Mouse (Mus musculus): ENCODE results near the gene Lpar2. TPM values are rescaled to one million over a fixed set of nuclear protein-coding genes. Genes with fewer than 3 reads are reported as not detected.
A peak's percentile ranks its signal among the peaks of the same experiment; 100 is the strongest.

Gene Lpar2
- total RNA-seq, 4 experiments from 2014 or later: 0.57 to 0.68 (median 0.64) TPM

DNA sequence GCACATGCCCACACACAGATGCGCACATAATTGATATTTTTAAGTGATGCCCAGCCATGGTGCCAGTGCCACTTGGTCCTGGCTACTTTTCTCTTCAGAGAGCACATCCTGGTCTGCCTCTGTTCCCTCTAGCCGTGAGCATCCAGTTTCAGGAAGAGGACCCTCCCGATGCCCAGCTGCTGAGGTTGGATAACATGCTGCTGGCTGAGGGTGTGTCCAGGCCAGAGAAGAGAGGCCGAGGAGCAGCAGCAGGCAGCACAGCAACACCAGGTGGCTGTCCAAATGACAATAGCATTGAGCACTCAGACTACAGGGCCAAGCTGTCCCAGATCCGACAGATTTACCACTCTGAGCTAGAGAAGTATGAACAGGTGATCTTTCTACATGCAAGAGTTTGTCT is 42.0 kb downstream of the Lpar2 start:
- DNase-seq (ENCODE audit: low spot score in 2 of 2): no peak

DNA sequence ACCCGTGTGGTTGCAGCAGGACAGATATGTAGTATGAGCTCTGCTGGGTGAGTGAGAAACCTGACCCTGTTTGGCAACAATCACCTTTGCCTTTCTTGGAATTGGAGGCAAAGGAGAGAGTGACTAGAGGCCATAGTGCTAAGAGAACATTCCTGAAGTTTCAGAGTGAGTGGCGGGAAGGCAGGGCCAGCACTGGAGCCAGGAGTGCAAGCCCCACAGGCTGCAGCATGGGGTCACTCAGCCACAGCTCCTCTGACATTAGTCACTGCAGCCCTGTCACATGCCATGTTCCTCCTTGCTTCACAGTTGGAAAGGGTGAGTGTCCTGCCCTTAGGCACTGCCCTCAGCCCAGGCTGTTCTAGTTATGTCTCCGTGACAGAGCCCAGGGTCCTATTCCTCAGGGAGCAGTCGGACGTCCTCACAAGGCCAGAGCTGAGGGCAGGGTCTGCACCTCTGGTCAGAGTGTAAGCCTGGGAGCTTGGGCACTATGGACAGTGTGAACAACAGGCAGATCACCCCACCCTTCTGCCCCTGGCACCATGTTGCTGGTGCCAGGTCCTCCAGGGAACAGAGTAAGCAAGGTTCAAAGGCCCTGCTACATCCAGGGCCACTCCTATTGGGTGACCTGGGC is 45.6 kb downstream of the Lpar2 start:
- no peak for DNase-seq (ENCODE audit: low spot score in 2 of 2)

DNA sequence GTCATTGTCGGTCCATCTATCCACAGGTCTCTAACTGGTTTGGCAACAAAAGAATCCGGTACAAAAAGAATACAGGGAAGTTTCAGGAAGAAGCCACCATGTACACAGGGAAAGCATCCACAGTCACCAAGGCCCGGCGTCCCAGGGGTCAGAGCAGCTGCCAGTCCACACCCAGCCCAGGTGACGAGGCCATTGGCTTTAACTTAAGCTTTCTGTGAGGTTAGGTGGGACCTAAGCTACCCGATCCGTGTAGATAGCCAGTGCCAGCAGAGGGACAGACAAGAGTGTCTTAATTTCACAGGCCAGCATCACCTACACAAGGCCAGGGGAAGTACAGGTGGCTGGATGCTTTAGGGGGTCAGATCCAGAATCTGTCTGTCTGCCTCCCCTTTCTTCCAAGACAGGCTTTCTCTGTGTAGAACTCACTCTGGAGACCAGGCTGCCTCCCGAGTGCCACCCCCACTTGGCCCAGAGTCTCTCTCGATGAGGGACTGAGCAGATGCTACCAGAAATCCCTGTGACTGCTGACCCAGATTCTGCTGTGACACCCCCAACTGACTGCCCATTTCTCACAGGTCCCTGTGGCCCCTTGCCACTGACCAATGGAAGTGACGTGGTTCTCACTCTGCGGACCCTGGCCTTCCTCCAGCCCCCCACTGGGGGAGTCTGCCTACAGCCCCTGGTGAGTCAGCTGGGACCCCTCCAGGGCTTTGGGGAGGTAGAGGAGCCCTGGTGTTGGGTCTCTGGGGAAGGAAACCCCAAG is 48.0 kb downstream of the Lpar2 start:
- no peak for DNase-seq (ENCODE audit: low spot score in 2 of 2)

DNA sequence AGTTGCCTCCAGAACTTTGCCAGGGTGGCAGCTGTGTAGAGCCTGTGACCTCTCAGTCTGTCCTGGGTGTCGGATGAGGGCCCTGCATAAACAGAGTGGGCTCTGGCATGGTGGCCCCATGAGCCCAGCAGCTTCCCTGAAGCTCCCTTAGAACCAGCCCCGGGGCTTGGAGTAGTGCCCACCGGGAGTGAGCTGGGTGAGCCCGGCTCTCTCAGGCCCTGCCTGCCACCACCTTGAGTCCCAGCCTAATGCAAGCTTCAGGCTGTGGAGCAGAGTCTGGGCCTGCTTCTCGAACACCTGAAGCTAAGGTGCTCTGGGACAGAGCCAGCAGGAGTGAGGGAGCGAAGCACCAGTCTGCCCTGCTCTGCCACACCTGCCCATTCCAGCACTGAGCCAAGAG is 48.7 kb downstream of the Lpar2 start:
- DNase-seq (ENCODE audit: low spot score in 2 of 2): no peak

DNA sequence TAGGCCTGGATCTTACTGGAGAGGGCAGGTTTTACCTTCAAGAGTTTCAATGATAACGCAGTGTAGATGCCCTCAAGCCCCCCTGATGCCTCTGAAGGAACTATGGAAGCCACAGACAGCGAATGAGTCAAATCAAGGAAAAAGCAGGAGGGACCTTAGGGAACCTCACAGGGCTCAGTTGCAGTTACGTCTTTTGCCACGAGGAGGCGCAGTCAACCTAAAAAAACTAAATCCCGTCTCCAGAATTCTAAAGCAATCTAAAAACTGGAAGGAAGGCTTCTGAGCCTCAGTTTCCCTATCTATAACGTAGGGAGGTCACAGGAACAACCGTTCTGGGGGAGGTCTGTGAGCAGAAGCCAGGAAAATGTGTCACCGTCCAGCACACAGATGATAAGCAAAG is 51.9 kb downstream of the Lpar2 start:
- DNase-seq (ENCODE audit: low spot score in 2 of 2): peak in 1 of 2 experiments; percentile 79

DNA sequence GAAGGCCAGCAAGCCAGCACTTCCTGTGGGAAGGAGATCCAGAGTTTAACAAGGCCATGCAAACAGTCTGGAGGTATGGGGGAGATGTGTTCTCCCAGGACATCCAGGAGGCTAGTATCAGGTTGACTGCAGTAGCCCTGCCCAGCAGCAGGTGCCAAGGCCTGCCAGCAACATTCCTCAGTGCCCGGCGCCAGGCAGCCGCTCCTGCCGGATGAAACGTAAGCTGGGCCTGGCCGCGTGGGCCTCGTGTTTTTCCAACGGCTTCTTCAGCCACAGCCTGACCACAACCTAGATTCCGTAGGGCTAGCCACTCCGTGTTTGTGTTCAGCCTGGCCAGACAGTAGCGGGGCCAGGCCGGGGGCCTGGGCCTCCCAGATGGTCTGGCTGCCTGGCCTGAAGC is 52.4 kb downstream of the Lpar2 start:
- no peak for DNase-seq (ENCODE audit: low spot score in 2 of 2)

DNA sequence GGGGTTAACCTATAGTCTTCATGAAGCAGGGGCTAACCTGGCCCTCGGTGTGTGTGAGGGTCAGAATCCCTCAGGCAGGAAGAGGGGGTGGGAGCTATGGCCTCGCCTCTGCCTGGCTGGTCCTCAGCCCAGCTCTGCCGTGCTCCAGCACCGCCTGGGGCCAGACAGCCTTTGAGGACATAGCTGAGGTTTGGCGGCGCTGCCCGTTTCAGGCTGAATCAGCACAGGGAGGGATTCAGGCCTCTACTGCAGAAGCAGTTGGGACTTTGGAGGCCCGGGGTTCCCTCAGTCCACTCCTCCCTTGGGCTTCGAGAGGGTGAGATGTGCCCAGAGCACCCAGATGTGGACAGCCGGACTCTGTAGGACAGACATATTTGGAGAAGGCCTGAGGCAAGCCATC is 53.9 kb downstream of the Lpar2 start:
- no peak for DNase-seq (ENCODE audit: low spot score in 2 of 2)

DNA sequence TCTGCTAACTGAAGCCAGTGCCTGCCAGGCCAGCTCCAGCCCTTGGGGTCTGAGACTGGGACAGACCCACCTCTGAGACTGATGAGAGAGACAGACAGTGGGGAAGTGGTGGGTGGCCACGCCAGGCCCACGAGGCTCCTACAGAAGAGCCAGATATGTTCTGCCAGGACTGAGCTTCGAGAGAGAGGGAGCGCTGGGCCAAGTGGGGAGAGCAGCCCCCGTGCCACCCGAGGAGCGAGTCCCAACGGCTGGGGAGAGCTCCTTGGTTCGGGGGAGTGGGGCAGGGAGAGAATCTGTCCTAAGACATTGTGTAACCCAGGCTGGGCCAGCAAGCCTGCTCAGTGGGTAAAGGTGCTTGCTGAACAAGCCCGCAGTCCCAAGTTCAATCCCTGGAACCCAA is 54.7 kb downstream of the Lpar2 start:
- DNase-seq (ENCODE audit: low spot score in 2 of 2): no peak

DNA sequence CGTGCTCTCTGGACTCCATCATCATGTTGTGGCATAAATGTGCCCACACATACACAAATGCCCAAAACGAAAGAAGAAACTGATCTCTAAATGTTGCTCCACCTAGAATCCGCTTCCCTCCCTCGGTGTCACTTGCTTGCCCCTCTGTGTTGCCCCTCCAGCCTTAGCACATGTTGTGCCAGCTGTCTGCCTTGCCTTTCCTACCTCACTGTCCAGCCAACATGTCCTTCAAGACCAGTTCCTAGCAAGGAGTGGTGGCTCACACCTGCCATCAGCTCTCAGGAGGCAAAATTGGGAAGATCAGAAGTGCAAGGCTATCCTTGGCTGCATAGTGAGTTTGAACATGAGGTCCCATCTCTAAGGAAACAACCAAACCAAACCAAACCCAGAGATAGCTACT is 55.2 kb downstream of the Lpar2 start:
- no peak for DNase-seq (ENCODE audit: low spot score in 2 of 2)

DNA sequence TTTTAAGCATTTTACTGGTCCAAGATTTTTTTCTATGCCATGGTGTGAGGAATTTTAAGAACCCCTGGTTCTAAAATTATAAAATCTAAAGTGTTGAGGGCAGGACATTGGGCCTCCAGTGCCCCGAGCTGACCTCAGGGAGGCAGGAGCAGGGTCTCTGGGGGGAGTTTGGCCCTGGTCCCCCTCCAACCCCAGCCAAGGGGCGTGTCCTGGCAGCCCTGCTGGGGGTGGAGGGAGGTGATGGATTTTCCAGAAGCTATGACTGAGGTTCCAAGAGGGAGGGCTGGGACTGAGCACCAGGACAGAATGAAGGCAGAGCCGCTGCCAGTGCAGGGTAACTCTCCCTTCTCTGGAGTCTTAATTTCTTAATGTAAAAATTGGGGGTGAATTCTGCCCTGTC is 55.8 kb downstream of the Lpar2 start:
- DNase-seq (ENCODE audit: low spot score in 2 of 2): no peak

DNA sequence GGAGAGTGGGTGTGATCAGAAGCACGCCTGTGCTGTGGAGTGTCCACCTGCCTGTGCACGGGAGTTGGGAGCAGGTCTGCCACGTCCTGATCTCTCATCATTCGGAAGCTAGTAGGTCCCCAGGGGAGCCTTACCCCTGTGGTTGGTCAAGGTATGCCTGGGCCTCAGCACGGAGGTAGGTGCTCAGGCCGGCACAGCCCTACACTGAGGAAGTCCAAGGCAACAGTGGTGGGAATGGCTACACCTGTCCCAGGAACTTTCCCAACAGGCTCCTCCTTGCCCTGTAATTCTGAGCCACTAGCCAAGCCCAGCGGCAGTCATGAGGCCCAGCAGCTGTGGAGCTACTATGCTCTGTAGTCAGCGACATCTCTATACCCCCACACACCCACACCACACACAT is 57.4 kb downstream of the Lpar2 start:
- no peak for DNase-seq (ENCODE audit: low spot score in 2 of 2)

Other genes with a start within 250 kb of the Lpar2 start
- 10 to 100 TPM; 15.1 to 21.7 (median 18.7) TPM for gene Zfp868, start 196.9 kb upstream of the Lpar2 start, total RNA-seq (2022)
- 1 to 10 TPM; 3.6 to 4.6 (median 4.3) TPM for gene Zfp964, start 167.9 kb upstream of the Lpar2 start, total RNA-seq (2022)
- gene Zfp869, start 111.7 kb upstream of the Lpar2 start, total RNA-seq (2022): 10 to 100 TPM; 22.9 to 25.9 (median 23.9) TPM
- gene Zfp963, start 72.5 kb upstream of the Lpar2 start, total RNA-seq (2022): 1 to 10 TPM; 3.3 to 4.3 (median 3.6) TPM
- gene Gm20422, start 47.5 kb upstream of the Lpar2 start, total RNA-seq (2022): 1 to 10 TPM in 3 of 4 experiments, under 1 TPM in 1; 0.46 to 5.3 (median 2.0) TPM
- 10 to 100 TPM; 32.9 to 37.1 (median 35.3) TPM for gene Atp13a1, start 31.3 kb upstream of the Lpar2 start, total RNA-seq (2022)
- 10 to 100 TPM; 27.1 to 29.1 (median 27.8) TPM for gene Zfp866, start 31.3 kb upstream of the Lpar2 start, total RNA-seq (2022)
- 10 to 100 TPM; 11.6 to 18.1 (median 15.7) TPM for gene Gmip, start 13.8 kb upstream of the Lpar2 start, total RNA-seq (2022)
- 10 to 100 TPM; 16.4 to 19.4 (median 17.9) TPM for gene Pbx4, start 10.1 kb downstream of the Lpar2 start, total RNA-seq (2022)
- gene Cilp2, start 65.3 kb downstream of the Lpar2 start, total RNA-seq (2022): under 1 TPM; 0.54 to 0.79 (median 0.65) TPM
- gene Tssk6, start 79.8 kb downstream of the Lpar2 start, total RNA-seq (2022): under 1 TPM in 1 of 4 experiments, not detected in 3; 0.28 TPM
- gene Ndufa13, start 80.1 kb downstream of the Lpar2 start, total RNA-seq (2022): 100 to 1,000 TPM; 102 to 149 (median 131) TPM
- 10 to 100 TPM; 20.2 to 30.4 (median 21.7) TPM for gene Yjefn3, start 80.3 kb downstream of the Lpar2 start, total RNA-seq (2022)
- gene Gatad2a, start 174.0 kb downstream of the Lpar2 start, total RNA-seq (2022): 10 to 100 TPM; 29.7 to 38.2 (median 30.4) TPM
- gene Mau2, start 220.3 kb downstream of the Lpar2 start, total RNA-seq (2022): 10 to 100 TPM; 61.7 to 65.7 (median 65.3) TPM
- 10 to 100 TPM; 53.0 to 56.4 (median 54.6) TPM for gene Sugp1, start 220.4 kb downstream of the Lpar2 start, total RNA-seq (2022)

Data from left cerebral cortex, adult 8-10 months (tissue).